Mouse (Mus musculus) bone marrow macrophage, adult 2 months (primary cell): ENCODE data around the gene Prr15.

Source experiments
- CTCF ChIP-seq: IDR thresholded peaks from 2 replicates; pipeline ENCODE4 v1.5.1; 2012; ENCODE audit warnings: low read depth, mild to moderate bottlenecking, low read length, moderate library complexity
- POLR2A ChIP-seq: IDR thresholded peaks from 2 replicates; pipeline ENCODE4 v1.6.1; 2012; ENCODE audit warnings: mild to moderate bottlenecking, low read depth, low read length, borderline replicate concordance

DNA sequence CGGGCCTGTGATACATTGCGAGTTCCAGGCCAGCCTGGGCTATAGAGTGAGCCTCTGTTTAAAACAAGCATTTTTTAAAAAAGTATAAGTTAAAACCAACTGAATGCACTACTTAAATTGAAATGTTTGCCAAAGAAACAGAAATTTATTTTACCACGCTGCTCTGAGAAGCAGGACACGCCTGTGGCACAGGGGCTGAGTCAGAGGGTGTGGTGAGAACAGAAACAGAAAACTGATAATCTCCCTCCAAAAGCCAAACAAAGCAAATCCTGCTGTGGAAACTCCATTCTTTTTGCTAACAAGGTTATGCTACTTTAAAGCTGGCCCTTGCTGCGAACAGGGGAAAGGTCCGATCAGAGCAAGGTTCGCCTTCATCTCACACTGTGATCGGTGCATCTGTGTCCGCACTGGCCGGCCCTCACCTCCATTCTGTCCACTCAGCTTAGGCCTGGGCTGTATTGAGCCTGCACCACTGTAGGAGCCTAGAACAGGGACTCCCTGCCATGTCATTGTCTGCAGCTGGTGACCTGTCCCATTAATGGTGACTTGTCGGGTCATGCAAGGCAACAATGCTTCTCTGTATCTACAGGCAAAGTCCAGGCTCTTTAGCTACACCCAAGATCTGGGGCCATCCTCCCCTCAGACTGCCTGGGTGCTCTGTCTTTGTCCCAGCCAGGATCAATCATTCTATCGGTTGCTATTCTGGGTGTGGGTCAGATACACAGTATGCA is 38.9 kb downstream of the Prr15 start:
- TF ChIP-seq CTCF (no peak), POLR2A (no peak)
